In genomic region chr3:154193189-154193840, GRCm38 (mm10) we compare ENCODE assay signal across 11 mouse cellular contexts.
DNase-seq lines count a peak whose midpoint lies in the region; ATAC-seq and TF ChIP-seq lines count a peak whose summit lies in the region.
"Had no signal": no experiment of that assay in that cellular context is flagged by ENCODE, and none has a peak within 500 bp of the region (broad histone marks: within the 10 kb centered on the region; RNA-seq: fewer than 3 reads in every experiment).

No protein-coding gene starts in this region.

- H3K9me3 ChIP-seq in liver, embryonic 12.5 days (replicated peaks), result no peaks in the 10 kb centered on the region
- no peaks in the 10 kb centered on the region for H3K9me3 ChIP-seq in midbrain, embryonic 15.5 days
- H3K9me3 ChIP-seq: megakaryocyte, embryonic 14.5 days had no signal

- H3K4me1 ChIP-seq in liver, embryonic 12.5 days, result peaks cover 53% of the 10 kb centered on the region
- H3K4me1 ChIP-seq in midbrain, embryonic 15.5 days, result peaks cover 28% of the 10 kb centered on the region

- peak overlapping the region; percentile 65 for H3K4me2 ChIP-seq in liver, embryonic 12.5 days
- H3K4me2 ChIP-seq in midbrain, embryonic 15.5 days, result no peak overlapping the region

- no peak overlapping the region for H3K4me3 ChIP-seq in layer of hippocampus, adult 2 months
- H3K4me3 ChIP-seq in liver, embryonic 12.5 days, result peak overlapping the region; percentile 29
- no peak overlapping the region for H3K4me3 ChIP-seq in midbrain, embryonic 15.5 days
- H3K4me3 ChIP-seq: megakaryocyte, embryonic 14.5 days had no signal

- TF ChIP-seq CTCF in layer of hippocampus, adult 2 months (conservative IDR thresholded peaks at IDR 0.05), result no peak

- ATAC-seq in erythroid progenitor cell, adult 5-6 weeks (replicated peaks; ENCODE audit: low FRiP score, poor library complexity, severe bottlenecking), result peak; percentile 58
- peak; percentile 90 for ATAC-seq in liver, embryonic 12.5 days
- ATAC-seq in midbrain, embryonic 15.5 days (replicated peaks), result peak; percentile 21; the same call in 1 of the 2 replicates

- no peaks in the 10 kb centered on the region for H3K36me3 ChIP-seq in liver, embryonic 12.5 days
- H3K36me3 ChIP-seq in midbrain, embryonic 15.5 days (replicated peaks), result no peaks in the 10 kb centered on the region

- DNase-seq in layer of hippocampus, adult 2 months (ENCODE audit: low spot score in 2 of 2), result no peak
- no peak for DNase-seq in layer of hippocampus, adult 8-10 months (ENCODE audit: low spot score in 2 of 2)
- DNase-seq in gastrocnemius, postnatal 4 days (ENCODE audit: low spot score in 2 of 2), result no peak
- no peak for DNase-seq in frontal cortex, adult 2 months (ENCODE audit: extremely low spot score in 1 of 2, low spot score in 1 of 2)
- no peak for DNase-seq in cerebellum, adult 11-12 months
- DNase-seq: kidney, postnatal 14 days; thymus, adult 18-20 months had no signal

- H3K27ac ChIP-seq in layer of hippocampus, adult 2 months, result peak overlapping the region; percentile 32
- H3K27ac ChIP-seq in liver, embryonic 12.5 days, result peak overlapping the region; percentile 91
- H3K27ac ChIP-seq in midbrain, embryonic 15.5 days, result peak overlapping the region; percentile 46

- 41% methylated on average over 10 of the region's 10 CpGs for WGBS in liver, embryonic 12.5 days (ENCODE audit: insufficient replicate concordance)
- WGBS in midbrain, embryonic 15.5 days, result 46% methylated on average over 10 of the region's 10 CpGs

- peak overlapping the region; percentile 59 for H3K9ac ChIP-seq in liver, embryonic 12.5 days
- no peak overlapping the region for H3K9ac ChIP-seq in midbrain, embryonic 15.5 days

- H3K27me3 ChIP-seq in liver, embryonic 12.5 days (replicated peaks), result no peaks in the 10 kb centered on the region
- no peaks in the 10 kb centered on the region for H3K27me3 ChIP-seq in midbrain, embryonic 15.5 days (replicated peaks)

Comparison
In these comparisons a context has a peak if more than half of its experiments do, and no peak if none do; other contexts are left out.
1. H3K27ac ChIP-seq: peak in every context shown above with its lines; median percentile 91 in liver, embryonic 12.5 days; 46 in midbrain, embryonic 15.5 days; 32 in layer of hippocampus, adult 2 months.
2. ATAC-seq: peak in every context shown above with its lines; median percentile 90 in liver, embryonic 12.5 days; 58 in erythroid progenitor cell, adult 5-6 weeks; 21 in midbrain, embryonic 15.5 days.